Mouse (Mus musculus) kidney, adult 18-20 months (tissue): ENCODE measurements around the gene Mtfmt.

ENCODE experiments used
- DNase-seq: peaks from one replicate; pipeline ENCODE4 v3.0.0; 2021

Gene Mtfmt

DNA sequence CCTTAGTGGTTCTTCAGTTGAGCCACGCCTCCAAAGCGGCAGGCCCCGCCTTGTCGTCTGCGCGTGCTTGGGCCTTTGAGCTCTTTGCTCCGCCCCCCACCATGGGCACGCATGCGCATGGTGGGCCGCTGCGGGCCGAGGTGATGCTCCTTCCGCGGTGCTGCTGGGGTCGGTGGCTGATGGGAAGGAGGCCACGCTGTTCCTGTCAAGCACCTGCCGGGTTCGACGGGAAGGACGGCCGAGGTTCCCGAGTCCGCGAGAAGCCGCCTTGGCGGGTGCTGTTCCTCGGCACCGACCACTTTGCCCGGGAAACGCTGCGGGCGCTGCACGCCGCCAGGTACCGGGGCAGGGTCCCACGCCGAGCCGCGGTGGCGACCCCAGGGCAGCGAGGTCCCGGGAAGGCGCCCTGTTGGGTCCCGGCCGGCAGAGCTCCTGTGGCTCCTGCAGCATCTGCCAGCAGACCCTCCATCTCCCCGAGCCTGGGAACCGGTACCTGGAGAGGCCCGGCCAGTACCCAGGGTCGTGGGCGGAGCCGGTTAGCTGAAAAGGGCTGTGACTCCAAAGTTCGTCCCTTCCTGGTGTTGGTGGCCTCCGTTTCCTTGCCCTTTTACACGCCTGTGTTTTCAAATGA is at the start of gene Mtfmt:
Gene Mtfmt (plus strand): TSS at position 112 of the 631 bp plus-strand sequence.
- peak; percentile 95 for DNase-seq

DNA sequence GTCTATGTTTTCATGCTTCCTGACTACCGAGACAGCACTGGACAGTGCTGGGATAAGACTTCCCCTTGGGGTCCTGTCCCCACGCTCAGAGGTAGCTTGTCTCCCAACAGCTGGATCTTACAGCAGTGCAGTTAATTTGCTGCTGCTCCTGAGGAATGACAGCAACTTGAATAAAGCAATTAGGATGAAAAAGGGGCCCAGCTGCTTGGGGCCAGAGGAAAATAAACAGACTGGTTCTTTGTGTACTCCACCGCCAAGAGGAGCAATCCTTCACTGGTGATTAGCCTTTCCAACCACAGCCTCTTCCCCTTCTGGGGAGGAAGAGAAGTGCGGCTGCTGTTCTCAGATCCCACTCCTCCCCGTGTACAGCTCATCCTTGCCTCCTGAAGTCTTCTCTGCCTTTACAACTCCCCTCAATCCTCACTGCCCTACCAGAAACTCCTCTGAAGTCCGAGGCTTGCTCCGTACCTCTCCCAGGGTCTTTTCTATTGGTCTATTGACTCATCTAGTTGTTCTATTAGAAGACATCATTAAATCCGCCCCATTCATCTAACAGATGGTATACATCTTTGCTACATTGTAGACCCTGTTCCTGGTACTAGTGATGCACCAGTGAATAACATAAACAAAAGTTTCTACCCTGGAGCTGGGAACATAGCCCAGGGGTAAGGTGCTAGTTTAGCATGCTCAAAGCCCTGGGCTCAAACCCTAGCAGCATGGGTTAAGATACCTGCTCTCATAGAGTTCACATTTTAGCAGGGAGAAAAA is 49.0 kb upstream of the Mtfmt start:
- DNase-seq = no peak

DNA sequence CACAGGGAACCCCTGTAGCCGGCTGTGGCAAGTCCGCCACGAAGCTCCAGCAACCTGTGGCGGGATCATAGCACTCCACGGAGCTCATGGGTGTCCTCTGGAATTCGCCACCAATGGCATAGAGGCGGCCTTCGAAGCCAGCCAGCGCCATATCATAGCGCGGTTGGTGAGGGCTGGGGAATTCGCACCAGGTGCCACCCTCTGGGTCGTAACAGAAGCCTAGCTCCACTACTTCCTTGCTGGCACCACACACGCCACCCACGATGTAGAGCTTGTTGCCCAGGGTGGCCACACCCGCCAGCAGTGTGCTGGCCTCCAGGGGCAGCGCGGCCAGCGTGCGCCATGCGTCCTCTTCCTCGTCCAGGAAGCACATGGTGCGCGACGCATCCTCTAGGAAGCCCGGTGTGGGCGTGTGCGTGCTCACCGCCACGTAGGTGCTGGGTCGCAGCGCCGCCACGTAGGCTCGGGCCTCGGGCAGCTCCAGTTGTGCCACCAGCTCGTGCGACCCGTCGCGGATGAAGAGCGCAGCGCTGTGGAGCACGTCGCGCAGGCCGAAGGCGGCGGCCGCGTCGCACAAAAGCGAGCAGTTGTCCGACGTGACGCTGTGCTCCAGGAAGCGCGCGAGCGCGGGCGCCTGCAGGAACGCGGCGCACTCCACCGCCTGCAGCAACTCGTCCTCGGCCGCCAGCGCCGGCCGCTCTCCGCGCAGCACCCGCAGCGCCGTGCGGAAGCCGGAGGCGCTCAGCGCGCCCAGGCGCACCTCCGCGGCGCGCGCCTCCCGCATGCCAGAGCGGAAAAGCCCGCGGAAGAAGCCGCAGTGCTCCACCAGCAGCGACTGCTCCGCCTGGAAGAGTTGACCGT is 44.6 kb upstream of the Mtfmt start:
- peak; percentile 27 for DNase-seq

DNA sequence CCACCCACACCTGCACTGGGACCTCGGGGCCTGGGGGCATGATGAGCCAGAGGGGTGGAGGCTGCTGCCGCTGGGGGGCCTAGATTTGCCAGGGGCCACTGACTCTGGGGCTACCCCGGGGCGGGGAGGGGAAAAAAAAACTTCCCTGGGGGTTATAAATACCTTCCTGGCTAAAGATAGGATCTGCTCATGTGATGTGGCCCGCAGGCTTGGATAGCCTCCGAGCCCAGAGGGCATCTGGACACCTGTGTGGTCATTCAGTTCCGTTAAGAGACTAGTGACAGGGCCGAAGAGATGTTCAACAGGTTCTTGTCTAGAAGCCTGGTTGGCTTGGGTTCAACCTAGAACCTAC is 44.0 kb upstream of the Mtfmt start, which contains the start of gene Kbtbd13:
Gene Kbtbd13 (minus strand): TSS at position 40 of the 352 bp plus-strand sequence.
- no peak for DNase-seq

DNA sequence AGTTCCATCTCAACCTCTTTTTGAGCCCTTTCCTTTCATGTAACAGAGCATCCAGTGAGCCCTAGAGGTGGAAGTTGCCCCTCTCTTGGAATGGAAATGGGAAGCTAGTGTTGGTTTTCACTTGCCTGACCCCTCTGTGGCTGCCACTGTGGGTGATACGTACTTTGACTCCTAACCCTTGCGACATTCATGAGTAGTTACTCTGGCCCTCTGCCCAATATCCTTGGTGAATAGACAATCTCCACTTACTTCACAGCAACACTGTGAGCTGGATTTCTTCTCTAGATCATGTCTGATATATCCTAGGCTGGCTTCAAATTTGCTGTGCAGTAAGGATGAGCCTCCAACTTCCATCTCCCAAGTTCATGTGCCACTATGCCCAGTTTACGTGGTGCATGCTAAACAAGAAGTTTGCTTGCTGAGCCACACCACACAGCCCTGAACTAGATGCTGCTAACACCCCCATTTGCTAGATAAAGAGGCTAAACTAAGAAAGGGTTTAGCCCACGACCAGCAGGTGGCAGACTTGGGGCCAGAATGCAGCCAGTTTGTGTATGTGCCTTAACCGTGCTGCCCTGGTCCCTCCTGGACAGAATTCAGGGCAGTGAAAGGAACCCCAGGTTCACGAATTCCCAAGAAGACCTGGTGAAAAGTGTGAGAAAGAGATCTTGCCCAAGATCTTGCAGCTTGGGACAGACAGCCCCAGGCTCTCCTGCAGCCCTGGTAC is 42.8 kb upstream of the Mtfmt start:
- DNase-seq = peak; percentile 80

DNA sequence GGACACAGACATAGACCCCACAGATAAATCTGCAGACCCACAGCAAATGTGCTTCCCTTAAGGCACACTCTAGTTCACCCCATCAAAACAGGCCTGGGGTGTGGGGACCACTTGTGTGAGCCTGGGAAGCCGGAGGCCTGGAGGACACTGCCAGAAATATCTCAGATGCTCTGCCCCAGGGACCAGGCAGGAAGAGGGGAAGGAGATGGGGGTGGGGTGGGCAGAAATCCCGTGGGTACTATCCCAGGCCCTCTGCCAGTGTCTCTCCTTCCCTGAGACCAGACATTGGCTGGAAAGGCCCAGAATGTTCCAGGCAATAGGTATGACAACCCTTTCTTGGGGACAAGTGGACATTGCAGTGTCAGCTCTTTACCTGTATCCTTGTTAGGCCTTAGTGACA is 42.0 kb upstream of the Mtfmt start:
- DNase-seq = no peak

DNA sequence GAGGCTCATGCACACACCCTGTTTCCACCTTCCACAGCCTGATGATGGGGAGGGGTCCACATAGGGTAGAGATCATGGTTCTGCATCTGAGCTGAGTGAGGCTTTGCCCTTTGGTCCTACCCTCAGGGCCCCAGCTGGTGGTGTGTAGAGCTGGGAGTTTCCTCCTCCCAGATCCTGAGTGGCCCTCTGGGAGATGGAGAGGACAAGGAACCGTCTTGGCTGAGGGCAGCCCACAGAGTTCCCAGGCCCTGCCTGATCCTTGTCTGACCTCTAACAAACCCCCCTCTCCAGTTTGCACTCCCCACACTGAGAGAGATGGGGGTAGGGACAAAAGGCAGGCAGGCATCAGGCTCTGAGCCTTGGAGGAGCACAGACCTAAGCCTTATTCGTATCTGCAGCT is 41.2 kb upstream of the Mtfmt start:
- no peak for DNase-seq

DNA sequence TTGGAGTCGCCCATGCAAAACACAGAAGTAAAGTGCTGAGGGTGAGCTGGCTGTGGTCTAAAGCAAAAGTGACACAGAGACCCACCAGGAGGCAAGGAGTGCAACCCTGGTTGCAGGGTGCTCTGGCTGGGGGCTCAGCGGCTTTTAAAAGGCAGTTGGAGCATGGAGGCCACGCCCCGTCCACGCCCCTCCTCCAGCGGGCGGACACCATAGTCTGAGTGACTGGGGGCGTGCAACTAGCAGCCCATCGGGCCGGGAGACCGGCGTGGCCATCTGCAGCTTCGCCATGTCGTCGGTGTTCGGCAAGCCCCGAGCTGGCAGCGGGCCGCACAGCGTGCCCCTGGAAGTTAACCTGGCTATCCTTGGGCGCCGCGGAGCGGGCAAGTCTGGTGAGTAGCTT is 37.3 kb upstream of the Mtfmt start, which contains the start of gene Rasl12:
Gene Rasl12 (plus strand): TSS at position 228 of the 400 bp plus-strand sequence.
- DNase-seq = peak; percentile 67

DNA sequence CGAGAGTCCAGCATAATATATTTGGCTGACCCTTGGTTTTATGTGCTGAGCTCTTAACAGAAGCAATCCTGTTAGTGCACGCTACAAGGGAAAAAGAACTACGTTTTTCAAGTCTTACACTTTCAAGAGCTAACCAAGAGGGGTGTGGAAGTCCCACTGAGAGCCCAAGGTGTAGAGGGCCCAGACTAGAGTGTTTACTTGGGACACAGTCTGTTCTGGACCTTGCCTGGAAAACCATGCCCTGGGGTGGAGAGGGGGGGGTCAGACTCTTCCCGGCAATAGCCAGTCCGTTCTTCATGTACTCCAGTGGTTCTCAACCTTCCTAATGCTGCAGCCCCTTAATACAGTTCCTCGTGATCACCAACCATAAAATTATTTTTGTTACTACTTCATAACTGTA is 35.6 kb upstream of the Mtfmt start:
- DNase-seq = no peak

DNA sequence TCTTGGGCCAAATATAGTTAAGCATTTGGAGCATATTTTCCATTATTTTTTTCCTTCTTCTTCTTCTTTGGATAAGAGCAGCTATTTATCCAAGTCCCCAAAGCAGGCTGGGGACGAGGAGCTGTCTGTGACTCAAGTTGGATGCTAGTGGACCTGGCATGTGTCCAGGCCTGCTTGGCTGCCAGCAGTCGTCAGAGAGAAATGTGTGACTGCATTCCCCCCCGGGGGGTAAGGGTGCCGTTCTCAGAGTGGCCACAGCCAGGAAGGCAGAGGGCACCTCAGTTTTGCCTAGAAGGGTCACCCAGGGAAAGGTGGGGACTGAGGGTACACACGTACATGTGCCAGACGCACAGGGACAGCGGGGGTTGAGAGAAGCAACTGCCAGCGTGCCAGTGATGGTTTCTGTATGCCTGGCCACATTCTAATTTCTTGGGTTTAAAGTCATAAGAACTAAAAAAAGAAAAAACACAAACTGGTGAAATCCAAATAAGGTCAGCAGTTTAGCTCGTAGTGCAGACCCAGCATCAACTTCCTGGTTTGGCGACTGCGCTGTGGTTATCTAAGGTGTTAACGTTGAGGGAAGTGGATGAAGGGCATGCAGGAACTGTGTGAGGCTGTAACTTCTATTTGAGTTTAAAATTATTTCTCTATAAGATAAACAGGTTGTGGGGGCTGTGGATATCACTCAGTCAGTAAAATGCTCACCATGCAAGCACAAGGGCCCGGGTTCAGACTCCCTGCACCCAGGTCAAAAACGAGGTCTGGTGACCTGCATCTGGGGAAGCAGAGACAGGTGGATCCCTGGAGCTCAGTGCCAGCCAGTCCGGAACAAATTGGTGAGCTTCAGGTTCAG is 31.0 kb upstream of the Mtfmt start:
- DNase-seq = peak; percentile 83

DNA sequence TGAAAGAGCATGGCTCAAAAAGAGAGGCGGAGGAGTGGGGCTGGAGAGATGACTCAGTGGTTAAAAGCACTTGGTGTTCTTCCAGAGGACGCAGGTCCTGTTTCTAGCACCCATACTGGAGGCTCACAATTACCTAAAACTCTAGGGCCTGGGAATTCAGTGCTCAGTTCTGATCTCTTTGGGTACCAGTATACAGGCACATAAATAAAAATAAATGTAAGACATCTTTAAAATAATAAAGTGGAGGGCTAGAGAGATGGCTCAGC is 30.5 kb upstream of the Mtfmt start:
- DNase-seq = no peak

DNA sequence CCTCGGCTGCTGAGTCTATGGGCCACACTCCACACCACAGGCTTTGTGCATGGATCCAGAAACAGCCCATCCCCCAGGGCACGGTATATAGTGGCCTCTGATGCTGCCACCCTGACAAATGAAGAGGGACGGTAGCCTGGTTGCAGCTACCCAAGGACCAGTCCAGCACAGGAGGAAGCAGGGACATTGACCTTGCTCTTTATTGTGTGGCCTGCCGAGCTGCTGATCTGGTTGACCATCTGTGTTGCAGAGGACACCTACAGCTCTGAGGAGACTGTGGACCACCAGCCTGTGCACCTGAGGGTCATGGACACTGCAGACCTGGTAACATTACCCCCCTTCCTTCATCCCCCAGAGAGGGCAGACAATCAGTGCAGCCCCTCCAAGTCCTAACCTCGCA is 28.3 kb upstream of the Mtfmt start:
- DNase-seq = no peak

DNA sequence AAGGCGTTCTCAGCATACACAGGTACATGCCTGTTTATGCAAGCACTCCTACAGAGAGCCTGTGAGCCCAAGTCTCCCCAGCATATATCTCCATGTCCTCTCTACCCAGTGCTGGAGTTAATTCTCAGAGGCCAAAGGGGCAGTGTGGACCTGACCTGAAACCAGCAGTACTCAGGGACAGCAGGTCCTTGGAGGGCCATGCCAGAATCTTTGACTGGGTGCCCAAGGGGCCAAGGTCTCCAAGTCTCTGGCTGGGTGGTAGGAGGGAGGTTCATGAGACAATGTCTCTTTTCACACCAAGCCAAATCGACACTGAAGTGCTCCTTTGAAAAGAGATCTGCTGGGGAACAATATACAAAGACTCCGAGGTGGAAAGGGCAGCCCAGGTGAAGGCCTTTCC is 27.7 kb upstream of the Mtfmt start:
- DNase-seq = peak; percentile 57

DNA sequence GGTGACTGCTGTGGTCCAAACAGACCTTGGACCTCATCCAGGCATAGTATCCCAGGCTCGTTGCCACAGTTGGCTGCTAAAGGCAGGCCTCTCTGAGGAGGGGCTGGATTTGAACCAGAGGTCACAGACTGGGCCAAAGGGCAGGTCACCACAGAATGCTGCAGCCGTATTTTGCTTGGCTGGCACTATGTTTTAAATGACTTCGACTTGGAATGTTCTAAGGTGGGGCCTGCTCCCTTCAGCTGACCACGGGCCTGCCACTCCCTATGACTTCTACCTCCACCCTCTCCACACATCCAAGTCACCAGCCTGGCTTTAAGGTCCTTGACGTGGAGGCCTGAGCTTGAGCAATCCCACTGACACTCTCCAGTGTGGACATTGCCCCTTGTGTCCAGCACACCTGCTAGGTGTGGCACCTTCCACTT is 26.7 kb upstream of the Mtfmt start:
- DNase-seq = peak; percentile 87

DNA sequence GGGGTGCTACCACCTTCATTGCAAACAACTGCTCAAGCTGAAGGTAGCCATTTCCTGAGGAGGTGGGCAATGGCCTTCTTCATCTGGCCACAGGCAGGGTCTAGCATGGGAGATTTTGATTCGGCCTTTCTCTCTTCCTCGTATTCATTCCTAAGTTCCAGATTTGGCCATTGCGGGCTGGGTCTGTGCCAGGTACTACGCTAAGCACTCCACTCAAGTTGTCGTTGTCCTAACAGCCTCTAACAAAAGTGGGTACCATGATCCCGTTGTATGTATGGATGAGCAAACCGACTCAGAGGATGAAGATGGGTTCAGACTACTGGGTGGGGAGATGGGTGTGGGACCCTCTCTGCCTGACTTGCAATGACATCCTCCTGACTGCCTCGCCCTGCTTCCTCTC is 25.2 kb upstream of the Mtfmt start:
- no peak for DNase-seq

DNA sequence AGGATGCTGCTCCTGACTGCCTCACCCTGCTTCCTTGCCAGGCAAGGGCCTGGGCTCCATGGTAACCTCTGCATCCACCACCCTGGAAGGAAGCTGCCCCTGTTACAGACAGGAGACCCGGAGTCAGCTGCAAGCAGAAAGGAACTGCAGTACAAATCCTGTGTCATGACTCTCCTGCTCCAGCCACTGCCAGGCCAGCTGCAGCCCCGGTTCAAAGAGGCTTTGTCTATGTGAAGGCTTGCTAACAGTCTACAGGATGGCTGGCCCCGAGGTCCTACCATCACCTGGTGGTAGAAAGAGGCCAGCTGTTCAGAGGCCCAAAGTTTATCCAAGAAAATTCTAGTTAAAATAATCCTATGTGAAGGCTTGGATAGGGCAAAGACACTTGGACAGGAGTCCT is 24.3 kb upstream of the Mtfmt start:
- DNase-seq = no peak

DNA sequence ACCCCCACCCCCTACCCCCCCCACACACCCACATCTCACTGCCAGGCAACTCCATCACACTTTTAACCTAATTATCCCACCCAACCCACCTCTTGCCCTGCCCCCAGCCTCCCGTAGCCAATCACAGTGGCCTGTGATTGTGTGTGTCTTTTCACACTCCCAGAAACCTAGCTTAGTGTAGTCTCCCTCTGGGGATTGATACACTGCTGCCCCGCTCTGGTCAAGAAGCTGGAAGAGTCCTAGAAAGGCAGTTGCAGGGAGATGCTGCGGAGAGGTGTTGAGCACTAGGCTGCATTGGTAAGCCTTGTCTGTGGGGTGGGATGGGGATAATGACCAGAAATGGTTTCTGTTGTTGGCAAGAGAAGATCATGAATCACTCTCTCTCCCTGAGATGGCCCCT is 17.8 kb upstream of the Mtfmt start:
- DNase-seq = no peak

DNA sequence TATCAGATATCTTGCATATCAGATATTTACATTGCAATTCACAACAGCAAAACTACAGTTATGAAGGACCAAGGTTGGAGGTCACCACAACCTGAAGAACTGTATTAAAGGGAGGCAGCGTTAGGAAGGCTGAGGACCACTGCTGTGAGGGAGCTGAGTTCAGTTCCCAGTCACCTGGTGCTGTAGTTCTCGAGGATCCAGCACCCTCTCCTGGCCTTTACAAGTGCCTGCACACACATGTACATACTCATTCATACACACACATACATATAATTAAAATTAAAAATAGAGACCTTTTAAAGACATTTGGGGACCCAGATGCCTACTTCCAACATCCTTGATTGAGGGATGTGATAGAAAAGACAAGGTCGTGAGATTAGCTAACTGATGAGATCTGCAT is 15.9 kb upstream of the Mtfmt start:
- DNase-seq = no peak

DNA sequence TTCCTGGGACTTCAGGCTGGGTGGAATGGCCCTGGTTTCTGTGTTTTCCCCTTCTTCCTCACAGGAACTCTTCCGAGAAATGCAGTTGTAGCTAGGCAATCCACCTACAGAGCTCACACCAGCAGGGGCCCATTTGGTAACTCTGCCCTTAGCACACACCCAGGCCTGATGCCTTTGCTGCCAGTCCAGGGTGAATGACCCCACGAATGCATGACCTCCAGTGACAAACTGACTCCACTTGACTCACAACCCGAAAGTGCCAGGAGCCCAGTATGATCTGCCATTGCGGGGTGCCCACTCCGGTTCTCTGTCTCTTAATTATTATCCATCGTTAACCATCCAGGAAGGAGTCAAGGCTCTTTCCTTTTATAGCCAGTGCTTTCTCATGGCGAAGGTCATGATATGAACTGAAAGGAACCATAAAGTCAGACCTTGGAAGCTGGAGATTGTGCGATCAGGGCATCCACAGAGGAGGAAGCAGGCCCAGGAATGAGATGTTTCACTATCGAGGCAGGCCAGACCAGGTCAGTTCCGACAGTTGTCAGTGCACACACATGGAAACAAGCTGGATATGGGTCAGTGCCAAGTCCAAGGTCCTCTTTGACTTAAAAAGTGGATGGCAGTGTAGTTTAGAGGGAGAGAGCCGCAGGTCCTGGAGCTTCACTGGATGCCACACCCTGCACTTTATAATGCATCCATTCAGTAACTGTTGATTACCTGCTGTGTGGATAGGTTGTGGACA is 12.7 kb upstream of the Mtfmt start, which contains the start of gene Slc51b:
Gene Slc51b (minus strand): TSS at position 196 of the 742 bp plus-strand sequence.
- peak; percentile 70 for DNase-seq

DNA sequence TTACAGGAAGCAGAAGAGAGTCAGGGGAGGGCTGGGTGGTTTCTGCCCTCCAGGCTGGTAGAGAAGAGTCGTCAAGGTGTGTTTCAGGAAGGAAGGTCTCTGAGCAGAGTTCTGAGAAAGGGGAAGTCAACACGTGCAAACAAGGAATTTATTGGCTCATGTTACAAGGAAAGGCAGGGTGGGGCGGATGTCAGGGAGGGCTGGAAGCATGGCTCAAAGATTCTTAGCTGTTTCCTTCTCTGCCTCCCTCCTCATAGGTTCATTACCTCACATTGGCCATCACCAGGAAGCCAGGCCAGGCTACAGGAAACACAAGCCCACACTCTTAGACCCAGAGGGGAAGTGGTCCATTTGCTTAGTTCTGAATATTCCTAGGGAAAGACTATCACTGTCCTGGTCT is 11.2 kb upstream of the Mtfmt start:
- no peak for DNase-seq

DNA sequence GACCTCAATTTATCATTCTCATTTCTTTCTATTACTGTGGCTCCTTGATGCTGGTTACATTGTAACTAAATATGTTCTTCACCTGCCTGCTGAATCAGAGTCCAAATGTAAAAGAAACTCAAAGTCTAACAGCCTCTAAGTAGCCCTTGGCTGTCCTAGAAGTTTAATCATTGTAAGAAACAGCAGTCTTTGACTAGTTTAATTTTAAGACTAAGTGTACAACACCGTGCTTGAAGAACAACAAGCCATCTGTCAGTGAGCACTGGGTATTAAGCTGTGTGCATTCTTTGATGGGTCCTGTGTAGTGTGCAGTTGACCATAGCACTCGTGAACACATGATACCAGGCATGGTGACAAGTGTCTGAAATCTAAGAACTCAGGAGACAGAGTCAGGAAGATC is 8.1 kb upstream of the Mtfmt start:
- DNase-seq = no peak
